Mouse (Mus musculus): ENCODE results near the gene Zdhhc5. TPM values are rescaled to one million over a fixed set of nuclear protein-coding genes. Genes with fewer than 3 reads are reported as not detected.

Gene Zdhhc5
- total and polyA plus RNA-seq, 3 experiments: 25.4 to 45.5 (median 37.7) TPM

GRCm38 (mm10) chr2:84760777-84761176, 45.8 kb upstream of the Zdhhc5 start:
- DNase-seq (ENCODE audit: extremely low read depth): no peak
- Histone ChIP-seq H3K27me3 (replicated peaks) (peaks cover 4% of the 10 kb centered on the region), H3K4me3 (replicated peaks in 1 of 3; ENCODE audit: low read depth in 2 of 3, low read length in 2 of 3, poor library complexity in 1 of 3) (no peak overlapping the region), H3K9me3 (replicated peaks; ENCODE audit: low read length) (no peaks in the 10 kb centered on the region), H3K79me2 (replicated peaks; ENCODE audit: control insufficient read depth, extremely low read depth, insufficient read depth, poor library complexity, severe bottlenecking) (no peaks in the 10 kb centered on the region), H3K4me1 (ENCODE audit: control insufficient read depth in 1 of 2, insufficient read depth in 2 of 2) (0 out of 4 replicates have a peak, but pooled peaks cover 0 to 5% of the 10 kb centered on the region in 2 experiments), H3K36me3 (replicated peaks in 1 of 2; ENCODE audit: control insufficient read depth in 1 of 2, insufficient read depth in 1 of 2, low read length in 1 of 2) (no peaks in the 10 kb centered on the region), H3K4me2 (ENCODE audit: insufficient read depth, low read depth, poor library complexity, severe bottlenecking) (no peak overlapping the region), H3K9ac (ENCODE audit: insufficient read depth, low read depth) (no peak overlapping the region), H3K27ac (ENCODE audit: insufficient read depth, low read depth) (no peak overlapping the region)
- no peak for TF ChIP-seq MAFK (IDR thresholded peaks at IDR 0.05; ENCODE audit: insufficient replicate concordance, low read length)
- TF ChIP-seq MAX (IDR thresholded peaks at IDR 0.05; ENCODE audit: low read length): no peak
- TF ChIP-seq USF2 (conservative IDR thresholded peaks at IDR 0.05; ENCODE audit: low read depth, low read length): no peak
- no peak for TF ChIP-seq JUN (IDR thresholded peaks at IDR 0.05; ENCODE audit: insufficient read depth, low read depth, low read length)
- no peak for TF ChIP-seq PAX5 (IDR thresholded peaks at IDR 0.05; ENCODE audit: low read length)
- TF ChIP-seq ZKSCAN1 (IDR thresholded peaks at IDR 0.05; ENCODE audit: borderline replicate concordance, low read depth, low read length): no peak
- TF ChIP-seq HCFC1 (IDR thresholded peaks at IDR 0.05; ENCODE audit: low read depth, low read length): no peak
- TF ChIP-seq MAZ (IDR thresholded peaks at IDR 0.05; ENCODE audit: low read depth, low read length): no peak
- no peak for TF ChIP-seq CHD1 (IDR thresholded peaks at IDR 0.05; ENCODE audit: low read depth, low read length)
- no peak for TF ChIP-seq ZMIZ1 (IDR thresholded peaks at IDR 0.05; ENCODE audit: low read depth, low read length)
- no peak for TF ChIP-seq CTCF (conservative IDR thresholded peaks at IDR 0.05 in 1 of 2, IDR thresholded peaks at IDR 0.05 in 1 of 2; ENCODE audit: low read depth in 2 of 2, low read length in 2 of 2)
- TF ChIP-seq SIN3A (IDR thresholded peaks at IDR 0.05; ENCODE audit: low read length): no peak
- no peak for TF ChIP-seq MEF2A (IDR thresholded peaks at IDR 0.05; ENCODE audit: borderline replicate concordance, low read depth, low read length)
- no peak for TF ChIP-seq RCOR1 (conservative IDR thresholded peaks at IDR 0.05; ENCODE audit: low read depth, low read length)
- TF ChIP-seq SMC3 (IDR thresholded peaks at IDR 0.05; ENCODE audit: low read depth, low read length): no peak
- dilution Hi-C loops (cut with MboI; ENCODE audit: extremely low pct_ligation_motif_present, extremely low pct_unique_long_range_greater_than_20kb, low sequenced_read_pairs): no loop called here
- in situ Hi-C loops (cut with MboI; ENCODE audit: low pct_ligation_motif_present, low pct_unique_long_range_greater_than_20kb, low sequenced_read_pairs): no loop called here

- dilution Hi-C loops (cut with MboI; ENCODE audit: extremely low pct_ligation_motif_present, extremely low pct_unique_long_range_greater_than_20kb, low sequenced_read_pairs) (no loop called here), in situ Hi-C loops (cut with MboI; ENCODE audit: low pct_ligation_motif_present, low pct_unique_long_range_greater_than_20kb, low sequenced_read_pairs) (no loop called here)
- DNase-seq (ENCODE audit: extremely low read depth): peak; percentile 44
Observed at GRCm38 (mm10) chr2:84758542-84759127, 43.7 kb upstream of the Zdhhc5 start.

More at GRCm38 (mm10) chr2:84758542-84759127, 43.7 kb upstream of the Zdhhc5 start:
- Histone ChIP-seq H3K4me3 (replicated peaks in 1 of 3; ENCODE audit: low read depth in 2 of 3, low read length in 2 of 3, poor library complexity in 1 of 3) (no peak overlapping the region), H3K79me2 (replicated peaks; ENCODE audit: control insufficient read depth, extremely low read depth, insufficient read depth, poor library complexity, severe bottlenecking) (no peaks in the 10 kb centered on the region), H3K9ac (ENCODE audit: insufficient read depth, low read depth) (no peak overlapping the region), H3K36me3 (replicated peaks in 1 of 2; ENCODE audit: control insufficient read depth in 1 of 2, insufficient read depth in 1 of 2, low read length in 1 of 2) (no peaks in the 10 kb centered on the region), H3K27me3 (replicated peaks) (peaks cover 2% of the 10 kb centered on the region), H3K9me3 (replicated peaks; ENCODE audit: low read length) (no peaks in the 10 kb centered on the region), H3K27ac (ENCODE audit: insufficient read depth, low read depth) (no peak overlapping the region), H3K4me2 (ENCODE audit: insufficient read depth, low read depth, poor library complexity, severe bottlenecking) (no peak overlapping the region), H3K4me1 (ENCODE audit: control insufficient read depth in 1 of 2, insufficient read depth in 2 of 2) (0 out of 4 replicates have a peak, but pooled peaks cover 0 to 5% of the 10 kb centered on the region in 2 experiments)
- TF ChIP-seq RAD21 (IDR thresholded peaks at IDR 0.05; ENCODE audit: low read depth, low read length): peak; percentile 64
- TF ChIP-seq JUN (IDR thresholded peaks at IDR 0.05; ENCODE audit: insufficient read depth, low read depth, low read length): no peak
- peak; percentile 66 for TF ChIP-seq SMC3 (IDR thresholded peaks at IDR 0.05; ENCODE audit: low read depth, low read length)
- TF ChIP-seq BHLHE40 (IDR thresholded peaks at IDR 0.05; ENCODE audit: low read depth, low read length): peak; percentile 90
- TF ChIP-seq MYC (IDR thresholded peaks at IDR 0.05; ENCODE audit: low read depth, low read length): peak; percentile 85
- no peak for TF ChIP-seq UBTF (IDR thresholded peaks at IDR 0.05; ENCODE audit: low read depth, low read length)
- TF ChIP-seq MAX (IDR thresholded peaks at IDR 0.05; ENCODE audit: low read length): peak; percentile 89
- TF ChIP-seq USF1 (IDR thresholded peaks at IDR 0.05; ENCODE audit: low read depth, low read length): peak; percentile 80
- peak; percentile 30 to 77; a peak in 2 of 4 replicates for TF ChIP-seq CTCF (conservative IDR thresholded peaks at IDR 0.05 in 1 of 2, IDR thresholded peaks at IDR 0.05 in 1 of 2; ENCODE audit: low read depth in 2 of 2, low read length in 2 of 2)
- TF ChIP-seq USF2 (conservative IDR thresholded peaks at IDR 0.05; ENCODE audit: low read depth, low read length): peak; percentile 80
- TF ChIP-seq GABPA (IDR thresholded peaks at IDR 0.05; ENCODE audit: insufficient replicate concordance, low read depth, low read length): no peak

All from CH12.LX (cell line).